11 mouse cellular contexts compared by ENCODE assay signal in the genomic region with DNA sequence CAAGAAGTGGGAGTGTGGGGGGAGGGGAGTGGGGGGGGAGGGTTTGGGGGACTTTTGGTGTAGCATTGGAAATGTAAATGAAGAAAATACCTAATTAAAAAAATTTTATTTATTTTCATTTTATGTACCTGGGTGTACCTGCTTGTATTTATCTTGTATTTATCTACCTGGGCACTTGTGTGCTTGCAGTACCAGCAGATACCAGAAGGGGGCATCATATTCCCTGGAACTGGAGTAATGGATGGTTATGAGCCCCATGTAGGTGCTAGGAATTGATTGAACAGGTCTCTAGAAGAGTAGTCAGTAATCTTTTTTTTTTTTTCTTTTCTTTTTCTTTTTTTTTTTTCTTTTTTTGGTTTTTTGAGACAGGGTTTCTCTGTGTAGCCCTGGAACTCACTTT. TPM values are rescaled to one million over a fixed set of nuclear protein-coding genes. Genes with fewer than 3 reads are reported as not detected.
DNase-seq lines count a peak whose midpoint lies in the region; ATAC-seq and TF ChIP-seq lines count a peak whose summit lies in the region.
"Had no signal": no experiment of that assay in that cellular context is flagged by ENCODE, and none has a peak within 500 bp of the region (broad histone marks: within the 10 kb centered on the region; RNA-seq: fewer than 3 reads in every experiment).

No protein-coding gene starts in this region.

- TF ChIP-seq CTCF in left cerebral cortex, adult 2 months (IDR thresholded peaks at IDR 0.05), result peak; percentile 46
- peak; percentile 87 for TF ChIP-seq CTCF in E14TG2a.4 (conservative IDR thresholded peaks at IDR 0.05; ENCODE audit: low read length)

- H3K36me3 ChIP-seq in E14TG2a.4 (ENCODE audit: insufficient read depth, low read length), result no peaks in the 10 kb centered on the region
- H3K36me3 ChIP-seq: heart, embryonic 10.5 days; hindbrain, embryonic 13.5 days; midbrain, embryonic 15.5 days had no signal

- no peak overlapping the region for H3K27ac ChIP-seq in left cerebral cortex, adult 2 months
- H3K27ac ChIP-seq: heart, embryonic 10.5 days; hindbrain, embryonic 13.5 days; midbrain, embryonic 15.5 days had no signal

- intact Hi-C loops in left cerebral cortex, adult 2 months (cut with DNase I), result no loop called here
- intact Hi-C loops in left cerebral cortex, postnatal 10 days (cut with DNase I), result no loop called here

- no peaks in the 10 kb centered on the region for H3K9me3 ChIP-seq in E14TG2a.4 (ENCODE audit: low read length)
- H3K9me3 ChIP-seq: heart, embryonic 10.5 days; hindbrain, embryonic 13.5 days; midbrain, embryonic 15.5 days had no signal

- H3K27me3 ChIP-seq in E14TG2a.4 (ENCODE audit: insufficient read depth, low read length), result peaks cover 8% of the 10 kb centered on the region
- H3K27me3 ChIP-seq: midbrain, embryonic 15.5 days had no signal

- H3K4me1 ChIP-seq in E14TG2a.4 (replicated peaks; ENCODE audit: low read depth, low read length), result peaks cover 23% of the 10 kb centered on the region

- H3K4me3 ChIP-seq in left cerebral cortex, adult 2 months, result no peak overlapping the region
- H3K4me3 ChIP-seq in E14TG2a.4 (replicated peaks; ENCODE audit: low read length), result no peak overlapping the region
- H3K4me3 ChIP-seq: heart, embryonic 10.5 days; hindbrain, embryonic 13.5 days; midbrain, embryonic 15.5 days had no signal

- no peak for ATAC-seq in megakaryocyte-erythroid progenitor cell, adult 5-6 weeks (replicated peaks; ENCODE audit: low FRiP score, low TSS enrichment, poor library complexity, severe bottlenecking)
- ATAC-seq: midbrain, embryonic 15.5 days had no signal

- DNase-seq in left cerebral cortex, adult 2 months (ENCODE audit: extremely low spot score in 1 of 2, low spot score in 2 of 2), result no peak
- DNase-seq in left cerebral cortex, postnatal 10 days (ENCODE audit: extremely low spot score in 1 of 2, low spot score in 2 of 2), result no peak
- peak; percentile 44 for DNase-seq in CD4-positive helper T cell, adult 2 months (ENCODE audit: low read depth, low spot score)
- peak; percentile 67 for DNase-seq in naive thymus-derived CD4-positive, alpha-beta T cell, adult 2 months (ENCODE audit: low read depth)
- DNase-seq in ovary, postnatal 10 days (ENCODE audit: low spot score), result no peak

RNA-seq across cellular contexts. Expression of gene Upk2, which starts 4.4 kb away (rescaled TPM):
- total RNA-seq in left cerebral cortex, adult 2 months (2021), result not detected
- total RNA-seq in left cerebral cortex, postnatal 10 days (2021), result not detected
- total RNA-seq in megakaryocyte-erythroid progenitor cell, adult 5-6 weeks (2014; fragmentation: Nextera tagmentation), result not detected in 2 replicates
- total RNA-seq in megakaryocyte-erythroid progenitor cell, adult 5-6 weeks (2017), result not detected in 2 replicates
- total RNA-seq: left cerebral cortex, adult 8-10 months had no signal

RNA-seq across cellular contexts. Expression of gene Foxr1, which starts 9.5 kb away (rescaled TPM):
- total RNA-seq in left cerebral cortex, adult 2 months (2021), result not detected
- not detected for total RNA-seq in left cerebral cortex, postnatal 10 days (2021)
- total RNA-seq in megakaryocyte-erythroid progenitor cell, adult 5-6 weeks (2014; fragmentation: Nextera tagmentation), result not detected in 2 replicates
- total RNA-seq in megakaryocyte-erythroid progenitor cell, adult 5-6 weeks (2017), result not detected in 2 replicates
- total RNA-seq: left cerebral cortex, adult 8-10 months had no signal

RNA-seq across cellular contexts. Expression of gene Ccdc84, which starts 32.0 kb away (rescaled TPM):
- 10 to 100 TPM; 19.9 to 22.2 TPM for total RNA-seq in left cerebral cortex, adult 2 months (2021)
- 10 to 100 TPM; 16.1 to 19.9 TPM for total RNA-seq in left cerebral cortex, postnatal 10 days (2021)
- 51.4 and 56.1 TPM in 2 replicates for total RNA-seq in megakaryocyte-erythroid progenitor cell, adult 5-6 weeks (2014; fragmentation: Nextera tagmentation)
- total RNA-seq in megakaryocyte-erythroid progenitor cell, adult 5-6 weeks (2017), result 18.9 and 19.3 TPM in 2 replicates

RNA-seq across cellular contexts. Expression of gene Bcl9l, which starts 32.2 kb away (rescaled TPM):
- 10 to 100 TPM; 58.6 to 63.4 TPM for total RNA-seq in left cerebral cortex, adult 2 months (2021)
- total RNA-seq in left cerebral cortex, postnatal 10 days (2021), result 10 to 100 TPM; 85.4 to 98.1 TPM
- total RNA-seq in megakaryocyte-erythroid progenitor cell, adult 5-6 weeks (2014; fragmentation: Nextera tagmentation), result 4.8 and 5.5 TPM in 2 replicates
- total RNA-seq in megakaryocyte-erythroid progenitor cell, adult 5-6 weeks (2017), result 0.52 and 3.7 TPM in 2 replicates

RNA-seq across cellular contexts. Expression of gene Trappc4, which starts 43.0 kb away (rescaled TPM):
- total RNA-seq in left cerebral cortex, adult 2 months (2021), result 10 to 100 TPM; 66.8 to 70.2 TPM
- 10 to 100 TPM; 75.3 to 87.2 TPM for total RNA-seq in left cerebral cortex, postnatal 10 days (2021)
- total RNA-seq in megakaryocyte-erythroid progenitor cell, adult 5-6 weeks (2014; fragmentation: Nextera tagmentation), result 71.6 and 116 TPM in 2 replicates
- total RNA-seq in megakaryocyte-erythroid progenitor cell, adult 5-6 weeks (2017), result 28.4 and 36.8 TPM in 2 replicates

Comparison
In these comparisons a context has a peak if more than half of its experiments do, and no peak if none do; other contexts are left out.
1. DNase-seq: peak in CD4-positive helper T cell, adult 2 months (single experiment) and naive thymus-derived CD4-positive, alpha-beta T cell, adult 2 months (single experiment); none in left cerebral cortex, adult 2 months (0 of 2), left cerebral cortex, postnatal 10 days (0 of 2) and ovary, postnatal 10 days (single experiment).